Mouse (Mus musculus): ENCODE data around the gene Hoxb3. TPM values are rescaled to one million over a fixed set of nuclear protein-coding genes. Genes with fewer than 3 reads are reported as not detected.

Gene Hoxb3
- total and polyA plus RNA-seq, 2 experiments from 2014 or later = 9.2 TPM; not detected in 1

- H3K4me1 ChIP-seq (ENCODE audit: insufficient read depth, low read length) = no peaks in the 10 kb centered on the region
- H3K4me3 ChIP-seq (ENCODE audit: low read depth, low read length) = no peak overlapping the region
- peaks cover 92% of the 10 kb centered on the region for H3K27me3 ChIP-seq (ENCODE audit: insufficient read depth, low read length)
- no peaks in the 10 kb centered on the region for H3K36me3 ChIP-seq (ENCODE audit: insufficient read depth, low read length)
- no peak for ATAC-seq (ENCODE audit: low FRiP score)
- no peaks in the 10 kb centered on the region for H3K9me3 ChIP-seq (ENCODE audit: low read length)
- 6% methylated on average over 6 of the region's 6 CpGs for WGBS
- H3K27ac ChIP-seq (ENCODE audit: low read depth, low read length) = no peak overlapping the region
- no peak overlapping the region for H3K9ac ChIP-seq (replicated peaks; ENCODE audit: low read length, poor library complexity, severe bottlenecking)
- no peak for DNase-seq (ENCODE audit: low spot score)
- no peak overlapping the region for H3K4me2 ChIP-seq (ENCODE audit: low read depth, low read length, poor library complexity, severe bottlenecking)
- TF ChIP-seq CTCF (IDR thresholded peaks at IDR 0.05) = no peak
Measured at GRCm38 (mm10) chr11:96344878-96345159, 21.7 kb downstream of the Hoxb3 start.

- DNase-seq (ENCODE audit: low spot score) (no peak), ATAC-seq (ENCODE audit: low FRiP score) (no peak)
- peak overlapping the region; percentile 4; the same call in 1 of the 2 replicates for H3K4me2 ChIP-seq (ENCODE audit: low read depth, low read length, poor library complexity, severe bottlenecking)
- 1% methylated on average over 27 of the region's 56 CpGs for WGBS
- TF ChIP-seq CTCF (IDR thresholded peaks at IDR 0.05) = no peak
- peaks cover 91% of the 10 kb centered on the region for H3K27me3 ChIP-seq (ENCODE audit: insufficient read depth, low read length)
- no peak overlapping the region for H3K4me3 ChIP-seq (ENCODE audit: low read depth, low read length)
- no peak overlapping the region for H3K9ac ChIP-seq (replicated peaks; ENCODE audit: low read length, poor library complexity, severe bottlenecking)
- no peak overlapping the region for H3K27ac ChIP-seq (ENCODE audit: low read depth, low read length)
- H3K36me3 ChIP-seq (ENCODE audit: insufficient read depth, low read length) = no peaks in the 10 kb centered on the region
- H3K4me1 ChIP-seq (ENCODE audit: insufficient read depth, low read length) = no peaks in the 10 kb centered on the region
- no peaks in the 10 kb centered on the region for H3K9me3 ChIP-seq (ENCODE audit: low read length)
Measured at GRCm38 (mm10) chr11:96345220-96345892, 22.2 kb downstream of the Hoxb3 start.

- no peak for TF ChIP-seq CTCF (IDR thresholded peaks at IDR 0.05)
- DNase-seq (ENCODE audit: low spot score) (no peak), ATAC-seq (ENCODE audit: low FRiP score) (no peak)
- no peaks in the 10 kb centered on the region for H3K4me1 ChIP-seq (ENCODE audit: insufficient read depth, low read length)
- WGBS = 4% methylated on average over 45 of the region's 45 CpGs
- no peaks in the 10 kb centered on the region for H3K36me3 ChIP-seq (ENCODE audit: insufficient read depth, low read length)
- H3K27ac ChIP-seq (ENCODE audit: low read depth, low read length) = no peak overlapping the region
- H3K27me3 ChIP-seq (ENCODE audit: insufficient read depth, low read length) = peaks cover 94% of the 10 kb centered on the region
- no peak overlapping the region for H3K4me3 ChIP-seq (ENCODE audit: low read depth, low read length)
- no peaks in the 10 kb centered on the region for H3K9me3 ChIP-seq (ENCODE audit: low read length)
- no peak overlapping the region for H3K9ac ChIP-seq (replicated peaks; ENCODE audit: low read length, poor library complexity, severe bottlenecking)
- peak overlapping the region; percentile 4; the same call in 1 of the 2 replicates for H3K4me2 ChIP-seq (ENCODE audit: low read depth, low read length, poor library complexity, severe bottlenecking)
Measured at GRCm38 (mm10) chr11:96345893-96346806, 23.0 kb downstream of the Hoxb3 start.

- H3K36me3 ChIP-seq (ENCODE audit: insufficient read depth, low read length) = no peaks in the 10 kb centered on the region
- H3K4me2 ChIP-seq (ENCODE audit: low read depth, low read length, poor library complexity, severe bottlenecking) = no peak overlapping the region
- ATAC-seq (ENCODE audit: low FRiP score) = no peak
- no peak overlapping the region for H3K9ac ChIP-seq (replicated peaks; ENCODE audit: low read length, poor library complexity, severe bottlenecking)
- H3K27me3 ChIP-seq (ENCODE audit: insufficient read depth, low read length) = peaks cover 94% of the 10 kb centered on the region
- H3K4me1 ChIP-seq (ENCODE audit: insufficient read depth, low read length) = no peaks in the 10 kb centered on the region
- no peak overlapping the region for H3K27ac ChIP-seq (ENCODE audit: low read depth, low read length)
- WGBS = 4% methylated on average over 5 of the region's 5 CpGs
- H3K9me3 ChIP-seq (ENCODE audit: low read length) = no peaks in the 10 kb centered on the region
- H3K4me3 ChIP-seq (ENCODE audit: low read depth, low read length) = no peak overlapping the region
- no peak for DNase-seq (ENCODE audit: low spot score)
- no peak for TF ChIP-seq CTCF (IDR thresholded peaks at IDR 0.05)
Measured at GRCm38 (mm10) chr11:96346916-96347520, 23.9 kb downstream of the Hoxb3 start.

GRCm38 (mm10) chr11:96347717-96348116, 24.6 kb downstream of the Hoxb3 start:
- H3K27me3 ChIP-seq (ENCODE audit: insufficient read depth, low read length) = peaks cover 89% of the 10 kb centered on the region
- no peaks in the 10 kb centered on the region for H3K36me3 ChIP-seq (ENCODE audit: insufficient read depth, low read length)
- no peak overlapping the region for H3K27ac ChIP-seq (ENCODE audit: low read depth, low read length)
- H3K9me3 ChIP-seq (ENCODE audit: low read length) = no peaks in the 10 kb centered on the region
- TF ChIP-seq CTCF (IDR thresholded peaks at IDR 0.05) = no peak
- no peaks in the 10 kb centered on the region for H3K4me1 ChIP-seq (ENCODE audit: insufficient read depth, low read length)
- no peak overlapping the region for H3K4me3 ChIP-seq (ENCODE audit: low read depth, low read length)
- ATAC-seq (ENCODE audit: low FRiP score) (no peak), DNase-seq (ENCODE audit: low spot score) (no peak)
- no peak overlapping the region for H3K4me2 ChIP-seq (ENCODE audit: low read depth, low read length, poor library complexity, severe bottlenecking)
- H3K9ac ChIP-seq (replicated peaks; ENCODE audit: low read length, poor library complexity, severe bottlenecking) = no peak overlapping the region
- WGBS = 6% methylated on average over 4 of the region's 4 CpGs

Measured in midbrain, postnatal 0 days (tissue).